In genomic region chr7:102246265-102246664, GRCm38 (mm10) we compare ENCODE assay signal across 9 mouse cellular contexts. TPM values are rescaled to one million over a fixed set of nuclear protein-coding genes. Genes with fewer than 3 reads are reported as not detected.
A peak's percentile ranks its signal among the peaks of the same experiment; 100 is the strongest.
DNase-seq lines count a peak whose midpoint lies in the region; ATAC-seq and TF ChIP-seq lines count a peak whose summit lies in the region.
"Had no signal": no experiment of that assay in that cellular context is flagged by ENCODE, and none has a peak within 500 bp of the region (broad histone marks: within the 10 kb centered on the region; RNA-seq: fewer than 3 reads in every experiment).

No protein-coding gene starts in this region.

- no peaks in the 10 kb centered on the region for H3K36me3 ChIP-seq in kidney, adult 2 months (ENCODE audit: control insufficient read depth, insufficient read depth, low read length)
- peaks cover 66% of the 10 kb centered on the region for H3K36me3 ChIP-seq in G1E (replicated peaks)
- H3K36me3 ChIP-seq in limb, embryonic 14.5 days (ENCODE audit: control insufficient read depth, insufficient read depth, low read length): peaks cover 6% of the 10 kb centered on the region; the same call in 1 of the 2 replicates

- no peaks in the 10 kb centered on the region for H3K9me3 ChIP-seq in G1E (replicated peaks)
- no peaks in the 10 kb centered on the region for H3K9me3 ChIP-seq in limb, embryonic 14.5 days (ENCODE audit: control insufficient read depth, low read length)

- no peaks in the 10 kb centered on the region for H3K27me3 ChIP-seq in kidney, adult 2 months (replicated peaks; ENCODE audit: control insufficient read depth, insufficient read depth, low read length)
- H3K27me3 ChIP-seq in G1E (ENCODE audit: insufficient read depth, low read length): no peaks in the 10 kb centered on the region
- no peaks in the 10 kb centered on the region for H3K27me3 ChIP-seq in limb, embryonic 14.5 days (ENCODE audit: control insufficient read depth, insufficient read depth, low read length)

- no peak for TF ChIP-seq POLR2A in kidney, adult 2 months (IDR thresholded peaks at IDR 0.05; ENCODE audit: low read depth, low read length)
- no peak for TF ChIP-seq POLR2A in bone marrow macrophage, adult 2 months (IDR thresholded peaks at IDR 0.05; ENCODE audit: borderline replicate concordance, low read depth, low read length)
- TF ChIP-seq POLR2A in limb, embryonic 14.5 days (IDR thresholded peaks at IDR 0.05; ENCODE audit: borderline replicate concordance, extremely low read depth, insufficient read depth, insufficient read length): no peak

- peaks cover 26% of the 10 kb centered on the region for H3K4me1 ChIP-seq in kidney, adult 2 months (ENCODE audit: control insufficient read depth, insufficient read depth, low read length)
- H3K4me1 ChIP-seq in G1E (ENCODE audit: insufficient read depth, low read depth, low read length): peaks cover 80% of the 10 kb centered on the region
- H3K4me1 ChIP-seq in bone marrow macrophage, adult 2 months (ENCODE audit: control insufficient read depth, insufficient read depth, low read length): peaks cover 49% of the 10 kb centered on the region
- peaks cover 32% of the 10 kb centered on the region for H3K4me1 ChIP-seq in limb, embryonic 14.5 days (ENCODE audit: control insufficient read depth, insufficient read depth, low read length)

- H3K9ac ChIP-seq in limb, embryonic 14.5 days (ENCODE audit: low read depth, low read length, severe bottlenecking): no peak overlapping the region; the same call in 1 of the 2 replicates

- H3K4me2 ChIP-seq in limb, embryonic 14.5 days (replicated peaks; ENCODE audit: low read depth, low read length, severe bottlenecking): no peak overlapping the region

- peak; percentile 18 for DNase-seq in kidney, adult 2 months
- DNase-seq in kidney, adult 11 months: no peak
- DNase-seq in G1E (ENCODE audit: low spot score): no peak
- DNase-seq in limb, embryonic 14.5 days (ENCODE audit: low spot score): no peak
- DNase-seq in urinary bladder, postnatal 36 days (ENCODE audit: low spot score in 2 of 2): no peak
- no peak for DNase-seq in retina, postnatal 1 day
- DNase-seq in cerebellum, postnatal 14 days: no peak

- H3K4me3 ChIP-seq in kidney, adult 2 months (ENCODE audit: insufficient read depth, low read depth, low read length): no peak overlapping the region
- peak overlapping the region; percentile 65; the same call in 1 of the 2 replicates for H3K4me3 ChIP-seq in G1E (ENCODE audit: low read depth, low read length)
- peak overlapping the region; percentile 63 for H3K4me3 ChIP-seq in bone marrow macrophage, adult 2 months (ENCODE audit: insufficient read depth, low read length)
- H3K4me3 ChIP-seq in limb, embryonic 14.5 days (replicated peaks; ENCODE audit: low read length): no peak overlapping the region

- ATAC-seq in G1E (ENCODE audit: extremely low read depth, insufficient number of reproducible peaks, low FRiP score, poor library complexity, severe bottlenecking): no peak
- no peak for ATAC-seq in limb, embryonic 14.5 days (ENCODE audit: low FRiP score, low read depth)
- ATAC-seq: midbrain, embryonic 16.5 days had no signal

- no peak for TF ChIP-seq CTCF in kidney, adult 2 months (conservative IDR thresholded peaks at IDR 0.05; ENCODE audit: insufficient read depth, insufficient read length, low read depth, low read length)
- no peak for TF ChIP-seq CTCF in G1E (IDR thresholded peaks at IDR 0.05; ENCODE audit: low read depth, low read length)
- no peak for TF ChIP-seq CTCF in bone marrow macrophage, adult 2 months (IDR thresholded peaks at IDR 0.05; ENCODE audit: low read depth, low read length)

- peak overlapping the region; percentile 17; the same call in 1 of the 2 replicates for H3K27ac ChIP-seq in kidney, adult 2 months (ENCODE audit: insufficient read depth, low read depth, low read length)
- peak overlapping the region; percentile 88 for H3K27ac ChIP-seq in bone marrow macrophage, adult 2 months (ENCODE audit: insufficient read depth, low read depth, low read length)
- H3K27ac ChIP-seq in limb, embryonic 14.5 days (replicated peaks; ENCODE audit: low read depth, low read length): 0 out of 2 replicates have a peak overlapping the region, but pooled peaks have one; percentile 1

- WGBS in kidney, adult 2 months: 44% methylated on average over 6 of the region's 6 CpGs
- WGBS in limb, embryonic 14.5 days: 58% methylated on average over 6 of the region's 6 CpGs

RNA-seq across cellular contexts. Expression of gene Rhog, which starts 9.6 kb away (rescaled TPM):
- polyA plus RNA-seq in kidney, adult 2 months (2012; rRNA removed): 39.2 and 52.3 TPM in 2 replicates
- 240 and 241 TPM in 2 replicates for total RNA-seq in G1E (2014; fragmentation: Nextera tagmentation)
- total RNA-seq in G1E (2017): 50.4 and 68.5 TPM in 2 replicates
- 121 and 212 TPM in 2 replicates for polyA plus RNA-seq in G1E (2012)
- 537 and 572 TPM in 2 replicates for polyA plus RNA-seq in bone marrow macrophage, adult 2 months (2012; ENCODE audit: insufficient read depth, insufficient read length, missing spikeins)
- polyA plus RNA-seq in limb, embryonic 14.5 days (2012; rRNA removed): 48.7 and 55.6 TPM in 2 replicates
- 70.3 and 73.7 TPM in 2 replicates for polyA plus RNA-seq in limb, embryonic 14.5 days (2014; fragmentation: Nextera tagmentation; extraction: Ambion mirVana)

RNA-seq across cellular contexts. Expression of gene Stim1, which starts 21.3 kb away (rescaled TPM):
- polyA plus RNA-seq in kidney, adult 2 months (2012; rRNA removed): 33.6 and 37.0 TPM in 2 replicates
- total RNA-seq in G1E (2014; fragmentation: Nextera tagmentation) (25.8 and 27.3 TPM in 2 replicates), G1E (2017) (24.2 and 25.1 TPM in 2 replicates)
- 20.2 and 35.8 TPM in 2 replicates for polyA plus RNA-seq in G1E (2012)
- 43.4 and 50.2 TPM in 2 replicates for polyA plus RNA-seq in bone marrow macrophage, adult 2 months (2012; ENCODE audit: insufficient read depth, insufficient read length, missing spikeins)
- polyA plus RNA-seq in limb, embryonic 14.5 days (2012; rRNA removed): 49.1 and 66.1 TPM in 2 replicates
- polyA plus RNA-seq in limb, embryonic 14.5 days (2014; fragmentation: Nextera tagmentation; extraction: Ambion mirVana): 27.7 and 31.7 TPM in 2 replicates

RNA-seq across cellular contexts. Expression of gene Pgap2, which starts 36.3 kb away (rescaled TPM):
- 50.8 and 65.9 TPM in 2 replicates for polyA plus RNA-seq in kidney, adult 2 months (2012; rRNA removed)
- total RNA-seq in G1E (2014; fragmentation: Nextera tagmentation): 60.1 and 61.9 TPM in 2 replicates
- 24.1 and 27.8 TPM in 2 replicates for total RNA-seq in G1E (2017)
- 18.0 and 19.1 TPM in 2 replicates for polyA plus RNA-seq in G1E (2012)
- 103 and 110 TPM in 2 replicates for polyA plus RNA-seq in bone marrow macrophage, adult 2 months (2012; ENCODE audit: insufficient read depth, insufficient read length, missing spikeins)
- polyA plus RNA-seq in limb, embryonic 14.5 days (2012; rRNA removed): 77.1 and 108 TPM in 2 replicates
- 94.2 and 102 TPM in 2 replicates for polyA plus RNA-seq in limb, embryonic 14.5 days (2014; fragmentation: Nextera tagmentation; extraction: Ambion mirVana)

RNA-seq across cellular contexts. Expression of gene Nup98, which starts 36.3 kb away (rescaled TPM):
- 13.0 and 13.3 TPM in 2 replicates for polyA plus RNA-seq in kidney, adult 2 months (2012; rRNA removed)
- total RNA-seq in G1E (2014; fragmentation: Nextera tagmentation): 172 and 179 TPM in 2 replicates
- total RNA-seq in G1E (2017): 54.4 and 60.5 TPM in 2 replicates
- polyA plus RNA-seq in G1E (2012): 8.4 and 11.3 TPM in 2 replicates
- 33.3 and 36.9 TPM in 2 replicates for polyA plus RNA-seq in bone marrow macrophage, adult 2 months (2012; ENCODE audit: insufficient read depth, insufficient read length, missing spikeins)
- 27.3 and 28.3 TPM in 2 replicates for polyA plus RNA-seq in limb, embryonic 14.5 days (2012; rRNA removed)
- polyA plus RNA-seq in limb, embryonic 14.5 days (2014; fragmentation: Nextera tagmentation; extraction: Ambion mirVana): 38.9 and 41.5 TPM in 2 replicates

Comparison
In these comparisons a context has a peak if more than half of its experiments do, and no peak if none do; other contexts are left out.
1. H3K27ac ChIP-seq: peak in every context shown above with its lines; median percentile 88 in bone marrow macrophage, adult 2 months; 17 in kidney, adult 2 months; 1 in limb, embryonic 14.5 days.
2. H3K4me3 ChIP-seq: peak in G1E (single experiment) and bone marrow macrophage, adult 2 months (single experiment); none in kidney, adult 2 months (single experiment) and limb, embryonic 14.5 days (single experiment).